Mouse (Mus musculus) frontal cortex, postnatal 10 days (tissue): ENCODE data around the gene Cetn4.

ENCODE experiments used
- DNase-seq, 2 experiments: peaks; one replicate each; pipeline ENCODE4 v3.0.0; 2022; ENCODE audit warnings: low spot score in 2 of 2, mixed read lengths in 1 of 2

The Cetn4 gene

DNA sequence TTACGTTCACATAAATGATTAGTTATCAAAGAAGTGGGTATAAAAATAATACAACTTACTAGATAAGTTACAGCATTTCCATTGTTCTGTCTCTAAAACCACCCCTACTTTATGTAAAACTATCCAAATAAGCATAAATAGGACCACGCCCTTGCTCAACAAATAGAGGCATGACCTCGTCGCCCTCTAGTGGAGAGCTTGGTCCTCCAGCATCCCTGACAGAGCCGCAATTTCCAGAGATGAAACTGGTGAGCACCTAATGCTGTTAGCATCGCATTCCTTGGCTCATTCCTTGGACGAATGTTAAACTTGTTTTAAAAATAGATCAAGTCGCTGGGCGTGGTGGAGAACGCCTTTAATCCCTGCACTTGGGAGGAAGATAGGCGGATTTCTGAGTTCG is 9.8 kb downstream of the Cetn4 start:
- DNase-seq: no peak

DNA sequence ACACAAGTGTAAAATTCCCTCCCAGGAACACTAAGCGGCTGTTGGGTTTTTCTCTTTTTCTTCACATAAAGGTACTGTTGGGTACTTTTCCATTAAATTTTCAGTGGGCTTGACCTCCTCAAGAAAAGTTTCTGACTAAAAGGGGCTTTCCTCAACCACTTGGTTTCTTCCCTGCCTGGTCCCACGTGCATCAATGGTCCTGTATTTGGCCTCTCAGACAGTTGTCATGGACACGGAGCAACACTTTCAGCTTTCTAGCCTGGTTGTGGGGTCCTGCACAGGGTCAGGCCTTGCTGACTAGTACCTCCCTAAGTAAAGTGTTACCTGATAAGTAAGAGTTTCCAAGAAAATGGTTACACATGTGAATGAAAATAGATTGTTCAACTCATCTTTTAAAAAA is 13.0 kb downstream of the Cetn4 start:
- DNase-seq: no peak

DNA sequence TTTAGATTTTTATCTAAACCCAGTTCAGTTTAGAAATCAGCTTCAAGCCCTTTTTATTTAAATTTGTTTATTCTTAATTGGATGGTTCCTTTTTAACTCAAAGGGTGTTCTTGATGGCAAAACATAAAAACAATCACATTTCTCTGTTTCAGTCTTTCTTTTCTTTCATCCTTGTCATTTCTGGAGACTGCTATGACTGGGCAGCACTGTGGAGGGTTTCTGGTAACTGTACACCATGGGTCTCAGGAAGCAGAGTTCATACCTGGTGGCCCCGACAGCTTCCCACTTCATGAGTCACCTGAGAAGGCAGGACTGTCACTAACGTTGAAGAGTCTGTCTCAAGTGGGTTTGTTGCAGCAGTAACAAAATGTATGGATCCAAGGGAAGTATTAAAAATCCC is 19.9 kb downstream of the Cetn4 start:
- no peak for DNase-seq

DNA sequence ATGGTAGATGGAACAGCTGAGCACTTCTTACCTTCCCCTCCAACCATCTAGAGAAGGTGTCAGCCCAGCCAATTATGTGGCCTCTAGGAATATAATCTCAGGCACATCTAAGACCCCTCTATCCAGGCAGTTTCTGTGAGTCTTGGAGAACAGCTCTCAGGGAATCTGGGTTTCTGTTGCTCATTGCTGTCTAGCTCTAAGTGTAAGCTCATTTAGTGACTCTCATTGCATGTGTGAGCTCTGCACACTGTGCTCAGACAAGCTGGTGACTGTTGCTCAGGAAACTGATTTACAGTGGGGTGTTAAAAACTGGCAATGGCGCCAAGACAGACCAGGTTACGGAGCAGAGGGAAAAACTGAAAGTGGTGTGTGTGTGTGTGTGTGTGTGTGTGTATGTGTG is 20.6 kb downstream of the Cetn4 start:
- no peak for DNase-seq

DNA sequence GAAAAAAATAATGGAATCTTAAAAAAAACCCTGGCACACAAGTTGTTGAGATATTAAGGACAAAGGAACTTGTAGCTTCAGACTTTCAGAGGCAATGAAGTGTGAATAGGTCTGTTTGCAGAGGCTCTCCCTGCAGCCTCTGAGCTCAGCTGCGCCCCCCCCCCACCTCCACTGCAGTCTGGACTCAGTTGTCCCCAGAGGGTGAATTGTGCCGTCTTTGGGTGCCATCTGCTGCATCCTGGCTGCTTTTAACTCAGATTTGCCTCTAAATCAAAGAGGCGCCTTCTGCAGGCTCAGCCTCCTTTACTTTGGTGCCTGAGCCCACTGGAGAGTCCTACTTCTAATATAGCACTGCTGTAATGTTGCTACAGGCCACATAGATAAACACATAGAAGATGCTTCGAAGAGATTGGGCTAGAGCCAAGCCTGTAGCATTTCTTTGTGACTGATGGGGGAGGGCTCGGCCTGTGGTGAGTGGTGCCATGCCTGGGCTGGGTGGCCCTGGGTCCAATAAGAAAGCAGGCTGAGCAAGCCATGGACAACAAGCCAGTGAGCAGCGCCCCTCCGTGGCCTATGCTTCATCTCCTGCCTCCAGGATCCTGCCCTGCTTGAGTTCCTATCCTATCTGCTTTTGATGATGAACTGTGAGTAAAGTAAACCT is 21.5 kb downstream of the Cetn4 start:
- no peak for DNase-seq

DNA sequence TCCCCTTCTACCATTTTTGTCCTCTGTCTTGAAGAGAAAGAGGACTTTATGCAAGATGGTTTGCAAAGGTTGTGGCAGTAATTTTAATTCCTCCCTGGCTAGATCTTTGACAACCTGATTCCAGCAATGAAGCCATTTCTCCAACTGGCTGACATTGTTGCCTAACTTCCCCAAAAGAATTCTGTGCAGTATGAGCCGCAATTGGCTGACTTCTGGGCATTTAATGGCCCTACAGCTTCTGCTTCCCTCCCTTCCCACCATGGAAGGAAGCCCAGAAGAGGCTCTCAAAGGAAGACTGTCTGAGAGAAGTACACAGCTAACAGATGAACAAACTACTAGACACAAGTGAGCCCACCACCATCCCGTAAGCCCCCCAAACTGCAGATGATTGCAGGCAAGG is 23.3 kb downstream of the Cetn4 start:
- no peak for DNase-seq

DNA sequence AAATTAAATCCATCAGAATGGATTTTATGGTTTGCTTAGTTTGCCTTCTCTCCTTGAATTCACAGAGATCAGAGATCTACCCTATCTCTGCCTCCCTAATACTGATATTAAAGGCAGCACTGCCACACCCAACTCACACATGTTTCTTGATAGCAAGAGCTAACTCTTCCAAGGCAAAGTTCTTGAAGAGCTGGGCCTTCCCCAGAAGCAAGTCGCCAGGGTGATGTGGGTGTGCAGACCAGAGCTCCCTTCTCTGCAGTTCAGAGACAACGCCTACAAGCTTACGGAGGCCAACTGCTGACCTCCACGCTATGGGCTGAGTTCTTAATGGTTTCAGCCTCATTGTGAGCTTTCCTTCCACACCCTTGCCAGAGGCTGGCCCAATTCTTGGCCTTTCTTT is 29.3 kb downstream of the Cetn4 start:
- DNase-seq: no peak

DNA sequence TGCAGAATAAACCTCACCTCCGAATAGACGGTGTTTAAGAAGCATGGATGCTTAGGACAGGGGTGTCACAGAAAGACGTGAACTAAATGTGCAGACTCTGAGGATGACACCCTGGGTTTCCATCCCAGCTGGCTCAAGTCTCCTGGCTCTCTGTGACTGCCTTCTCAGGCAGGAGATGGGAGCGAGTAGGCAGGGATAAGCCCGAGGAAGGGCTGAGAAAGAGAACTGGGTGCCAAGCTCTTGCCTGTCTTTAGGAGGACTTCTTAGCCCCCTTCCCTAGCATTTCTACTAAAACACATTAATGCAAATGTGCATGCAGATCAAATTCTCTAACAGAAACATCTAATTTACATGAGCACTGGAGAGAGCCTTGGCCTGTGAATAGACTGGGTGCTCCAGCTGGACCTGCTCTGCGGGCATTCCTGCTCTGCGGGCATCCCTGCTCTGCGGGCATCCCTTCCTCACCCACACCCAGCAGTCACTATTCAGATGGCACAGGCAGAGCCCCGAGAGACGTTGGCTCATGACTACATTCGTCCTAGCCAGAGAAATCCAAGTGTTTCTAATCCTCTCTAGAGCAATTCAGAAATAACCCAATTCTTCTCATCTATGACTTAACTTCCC is 30.1 kb downstream of the Cetn4 start:
- DNase-seq: no peak

DNA sequence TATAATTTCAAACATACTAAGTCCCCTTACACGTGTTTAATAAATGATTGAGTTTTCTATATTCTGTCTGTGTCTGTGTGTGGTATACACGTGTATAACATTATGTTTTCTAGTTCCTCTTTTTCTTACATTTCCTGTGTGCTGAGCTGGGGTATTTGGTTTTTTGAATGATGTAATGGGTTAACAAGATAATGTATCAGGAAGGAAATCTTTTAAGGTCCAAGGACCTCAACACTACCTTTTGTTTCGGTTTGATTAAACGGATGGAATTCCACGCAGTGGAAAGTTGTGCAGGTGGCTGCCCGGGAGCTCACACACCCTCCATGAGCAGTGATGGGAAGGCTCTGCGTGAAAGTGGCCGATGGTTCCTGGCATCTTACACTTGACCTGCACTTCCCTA is 31.6 kb downstream of the Cetn4 start:
- DNase-seq: no peak

DNA sequence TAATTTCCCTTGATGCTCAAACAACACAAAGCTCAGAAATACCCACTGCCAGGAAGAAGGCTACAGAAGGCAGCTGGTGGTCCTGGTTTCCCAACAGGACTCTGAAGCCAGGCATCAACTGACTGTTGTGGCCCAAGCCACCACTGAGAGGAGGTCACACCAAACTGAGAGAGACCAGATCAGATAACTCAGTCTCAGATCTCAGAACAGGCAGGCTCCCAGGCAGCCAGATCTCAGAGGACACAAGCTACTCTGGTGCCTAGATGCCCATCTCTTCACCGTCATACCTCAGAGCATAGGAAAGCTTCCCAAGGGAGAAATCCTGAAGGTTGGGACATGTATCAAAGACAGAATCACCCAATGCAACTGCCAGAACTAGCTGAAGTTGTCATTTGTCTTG is 32.3 kb downstream of the Cetn4 start:
- DNase-seq: no peak

DNA sequence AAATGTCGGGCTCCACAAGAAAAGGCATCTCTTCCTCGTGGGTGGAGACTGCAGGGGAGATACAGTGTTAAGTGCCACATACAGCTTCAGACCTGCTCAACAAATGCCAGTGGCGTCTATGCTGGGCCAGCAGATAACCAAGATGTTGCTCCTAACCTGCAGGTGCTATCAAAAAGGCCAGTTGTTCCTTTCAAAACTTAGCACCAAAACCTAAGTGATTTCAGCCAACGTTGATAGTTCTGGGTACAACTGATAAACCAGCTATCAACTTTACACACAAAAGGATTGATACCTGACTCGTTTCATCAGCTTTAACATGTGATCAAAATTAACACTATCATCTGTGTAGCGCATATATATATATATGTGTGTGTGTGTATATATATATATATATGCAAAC is 37.8 kb downstream of the Cetn4 start:
- no peak for DNase-seq

DNA sequence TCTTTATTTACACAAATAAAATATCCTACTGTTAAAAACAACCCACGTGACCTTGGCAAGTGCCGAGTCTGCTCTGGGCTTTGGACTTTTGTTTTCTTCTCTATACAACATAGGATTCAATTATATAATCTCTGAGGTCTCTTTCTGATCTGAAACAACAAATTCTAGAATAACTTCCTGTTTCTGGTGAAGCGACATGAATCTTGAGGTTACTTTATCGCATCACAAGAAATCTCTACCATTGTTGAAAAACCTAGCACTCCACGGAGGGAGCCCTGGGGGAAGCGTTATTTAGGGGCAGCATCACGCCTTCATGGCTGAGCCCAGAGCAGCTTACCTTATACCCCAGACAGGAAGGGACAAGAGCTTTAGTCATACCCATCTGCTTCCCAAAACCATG is 39.4 kb downstream of the Cetn4 start:
- no peak for DNase-seq

DNA sequence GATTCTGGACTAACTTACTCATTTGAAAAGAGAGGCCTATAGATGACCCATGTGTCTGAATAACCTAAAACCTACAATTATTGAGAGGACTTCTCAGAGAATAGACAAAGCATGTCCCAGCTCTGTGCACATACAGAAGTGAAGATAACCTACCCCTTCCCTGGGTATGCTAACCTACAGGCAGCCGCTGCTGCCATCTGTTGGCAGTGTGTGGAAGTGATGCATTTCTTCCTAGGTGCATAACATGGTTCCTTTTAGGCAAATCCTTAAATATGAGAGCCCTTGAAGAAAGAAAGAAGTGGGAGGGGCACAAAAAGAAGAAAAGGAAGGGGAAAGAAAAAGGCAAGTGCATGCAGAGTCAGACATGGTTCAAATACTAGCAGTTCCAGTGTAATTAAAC is 41.3 kb downstream of the Cetn4 start:
- peak in 1 of 2 experiments; percentile 28 for DNase-seq

DNA sequence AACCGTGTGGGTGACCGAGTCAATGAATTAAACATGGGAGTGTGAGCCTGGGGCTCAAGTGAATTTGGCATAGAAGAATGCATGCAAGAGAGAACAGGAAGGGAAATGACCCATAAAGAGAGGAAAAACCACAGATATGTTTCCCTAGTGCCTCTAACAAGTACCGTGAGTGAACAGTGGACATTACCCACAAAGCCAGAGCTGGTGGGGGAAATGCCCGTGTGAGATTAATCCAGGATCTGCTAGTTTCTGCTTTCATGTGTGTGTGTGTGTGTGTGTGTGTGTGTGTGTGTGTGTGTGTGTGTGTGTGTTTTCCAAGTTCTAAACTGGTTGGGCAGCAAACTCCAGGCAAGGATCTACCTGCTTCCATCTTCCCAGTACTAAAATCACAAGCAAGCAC is 42.6 kb downstream of the Cetn4 start:
- no peak for DNase-seq

DNA sequence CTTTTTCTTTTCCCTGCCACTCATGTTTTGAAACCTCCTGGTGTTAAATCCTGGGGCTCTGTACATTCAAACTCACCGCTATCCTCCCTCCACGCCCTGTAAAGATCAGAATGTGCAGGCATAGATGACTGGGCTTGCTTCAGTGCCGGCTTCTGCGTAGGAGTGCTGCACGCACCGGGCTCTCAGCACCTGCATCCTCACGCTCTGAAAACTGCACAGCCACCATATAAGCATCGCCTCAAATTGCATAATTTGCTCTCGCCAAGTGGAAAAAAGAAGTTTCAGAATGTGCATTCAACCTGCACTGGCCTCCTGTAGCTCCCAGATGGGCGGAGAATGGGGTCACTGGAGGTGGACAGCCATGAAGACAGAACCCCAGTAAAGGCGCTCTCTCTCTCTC is 44.2 kb downstream of the Cetn4 start:
- DNase-seq: no peak

DNA sequence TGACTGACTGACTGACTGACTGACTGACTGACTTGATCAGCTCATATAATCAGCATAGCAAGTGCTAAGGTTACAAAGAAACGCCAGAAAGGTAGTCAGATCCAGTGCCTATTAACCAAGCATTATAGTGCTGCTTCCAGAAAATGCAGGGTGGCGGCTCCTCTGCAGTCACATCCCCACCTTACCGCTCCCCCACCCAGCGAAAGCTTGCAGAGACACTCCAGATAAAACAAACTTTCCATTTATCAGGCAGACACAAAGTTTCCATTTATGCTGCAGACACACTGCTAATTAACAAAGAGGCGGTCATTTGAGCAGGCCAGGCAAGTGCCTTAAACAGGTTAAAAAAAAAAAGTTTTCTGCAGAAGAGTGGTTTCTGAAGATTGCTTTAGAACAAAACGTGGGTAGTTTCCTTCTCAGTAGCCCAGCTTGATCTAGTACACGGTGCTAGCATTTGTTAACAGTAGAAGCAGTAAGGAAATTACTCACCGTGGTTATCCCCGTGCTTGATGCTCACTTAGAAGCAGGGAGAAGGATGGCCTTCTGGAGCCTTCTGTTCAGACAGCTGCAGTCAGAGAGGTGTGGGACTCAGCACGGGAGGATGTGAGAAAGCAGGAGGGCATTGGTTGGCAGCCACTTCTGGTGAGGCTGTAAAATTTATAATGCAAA is 53.0 kb downstream of the Cetn4 start:
- DNase-seq: peak; percentile 20 to 47

DNA sequence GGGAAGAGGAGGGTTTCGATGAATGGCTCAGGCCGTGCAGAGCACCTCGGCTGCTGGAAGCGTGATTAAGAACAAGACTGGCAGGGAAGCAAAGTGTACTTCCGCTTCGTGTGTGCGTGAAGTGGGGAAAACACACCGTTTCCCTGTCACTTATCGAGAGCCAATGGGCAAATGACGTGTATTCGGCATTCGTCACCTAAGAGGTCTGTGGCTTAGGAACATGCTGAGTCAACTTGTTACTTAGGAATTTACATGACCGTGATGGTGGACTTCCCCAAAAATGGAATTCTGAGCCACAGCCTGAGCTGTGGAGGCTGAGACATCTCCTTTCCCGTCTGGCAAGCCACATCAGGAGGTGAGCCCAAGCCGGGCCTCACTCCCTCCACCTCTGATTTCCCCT is 54.7 kb downstream of the Cetn4 start:
- DNase-seq: no peak
